Mouse (Mus musculus) T-cell, adult 2 months (primary cell): ENCODE data around the gene Gse1.

Experiments used
- DNase-seq: peaks from one replicate; pipeline ENCODE4 v3.0.0; 2022; ENCODE audit warnings: low spot score

The Gse1 gene

GRCm38 (mm10) chr8:120376847-120377802 lies 148.9 kb downstream of the Gse1 start:
- DNase-seq: no peak

GRCm38 (mm10) chr8:120377803-120378189 lies 149.5 kb downstream of the Gse1 start:
- DNase-seq: no peak

GRCm38 (mm10) chr8:120378306-120378705 lies 150.1 kb downstream of the Gse1 start:
- DNase-seq: no peak

GRCm38 (mm10) chr8:120379015-120379414 lies 150.8 kb downstream of the Gse1 start:
- no peak for DNase-seq

GRCm38 (mm10) chr8:120381865-120382264 lies 153.6 kb downstream of the Gse1 start:
- DNase-seq: no peak

- no peak for DNase-seq
Observed at GRCm38 (mm10) chr8:120382436-120383203, 154.4 kb downstream of the Gse1 start.

GRCm38 (mm10) chr8:120383204-120383560 lies 154.9 kb downstream of the Gse1 start:
- DNase-seq: no peak

GRCm38 (mm10) chr8:120383713-120384112 lies 155.5 kb downstream of the Gse1 start:
- no peak for DNase-seq

GRCm38 (mm10) chr8:120384745-120385144 lies 156.5 kb downstream of the Gse1 start:
- no peak for DNase-seq

GRCm38 (mm10) chr8:120388246-120388645 lies 160.0 kb downstream of the Gse1 start:
- DNase-seq: no peak

GRCm38 (mm10) chr8:120390598-120390997 lies 162.3 kb downstream of the Gse1 start:
- DNase-seq: no peak

GRCm38 (mm10) chr8:120391856-120392255 lies 163.6 kb downstream of the Gse1 start:
- no peak for DNase-seq

GRCm38 (mm10) chr8:120393085-120393484 lies 164.8 kb downstream of the Gse1 start:
- DNase-seq: no peak

- DNase-seq: no peak
Observed at GRCm38 (mm10) chr8:120393871-120394275, 165.6 kb downstream of the Gse1 start.

- DNase-seq: no peak
Observed at GRCm38 (mm10) chr8:120395892-120396291, 167.6 kb downstream of the Gse1 start.

- DNase-seq: peak; percentile 22
Observed at GRCm38 (mm10) chr8:120396756-120397155, 168.5 kb downstream of the Gse1 start.

GRCm38 (mm10) chr8:120397444-120398411 lies 169.5 kb downstream of the Gse1 start:
- DNase-seq: no peak

GRCm38 (mm10) chr8:120399212-120399934 lies 171.1 kb downstream of the Gse1 start:
- DNase-seq: no peak

GRCm38 (mm10) chr8:120401216-120401615 lies 173.0 kb downstream of the Gse1 start:
- no peak for DNase-seq

GRCm38 (mm10) chr8:120401712-120402111 lies 173.5 kb downstream of the Gse1 start:
- DNase-seq: no peak

- DNase-seq: peak; percentile 20
Observed at GRCm38 (mm10) chr8:120403606-120404269, 175.5 kb downstream of the Gse1 start.
